Comparison of ENCODE assay signal across 24 mouse cellular contexts in the genomic region with DNA sequence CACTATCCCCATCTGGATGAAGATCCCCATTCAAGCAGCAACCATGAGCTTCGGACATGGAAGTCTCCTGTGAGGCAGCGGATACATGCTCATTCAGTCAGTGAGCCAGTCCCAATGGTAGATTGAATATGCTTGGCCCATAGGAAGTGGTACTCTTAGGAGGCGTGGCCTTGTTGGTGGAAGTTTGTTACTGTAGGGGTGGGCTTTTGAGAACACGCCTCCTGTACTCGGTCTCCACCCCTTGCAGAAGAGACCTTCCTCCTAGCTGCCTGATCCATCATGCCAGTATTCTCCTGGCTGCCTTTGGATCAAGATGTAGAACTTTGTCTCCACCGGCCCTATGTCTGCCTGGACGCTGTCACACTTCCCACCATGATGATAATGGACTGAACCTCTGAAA. TPM values are rescaled to one million over a fixed set of nuclear protein-coding genes. Genes with fewer than 3 reads are reported as not detected.
"Had no signal": no experiment of that assay in that cellular context is flagged by ENCODE, and none has a peak within 500 bp of the region (broad histone marks: within the 10 kb centered on the region; RNA-seq: fewer than 3 reads in every experiment).

No protein-coding gene starts in this region.

- H3K9ac ChIP-seq: liver, embryonic 13.5 days; neural tube, embryonic 12.5 days; neural tube, embryonic 15.5 days had no signal

- ATAC-seq: intestine, postnatal 0 days had no signal

- H3K27me3 ChIP-seq: liver, embryonic 13.5 days; neural tube, embryonic 12.5 days; neural tube, embryonic 15.5 days had no signal

- H3K27ac ChIP-seq: kidney, postnatal 0 days; layer of hippocampus, adult 2 months; liver, embryonic 13.5 days; neural tube, embryonic 12.5 days; neural tube, embryonic 15.5 days; stomach, postnatal 0 days had no signal

- DNase-seq: kidney, adult 2 months; kidney, postnatal 25 days; layer of hippocampus, adult 9-11 months; liver, embryonic 13.5 days; lung, adult 2 months; lung, postnatal 14 days; lung, postnatal 4 days; right cerebral cortex, adult 18-20 months; right cerebral cortex, postnatal 14 days; right cerebral cortex, postnatal 4 days; thymus, adult 18-20 months; thymus, postnatal 36 days had no signal

- H3K4me2 ChIP-seq: liver, embryonic 13.5 days; neural tube, embryonic 12.5 days; neural tube, embryonic 15.5 days had no signal

- H3K4me3 ChIP-seq: layer of hippocampus, adult 2 months; liver, embryonic 13.5 days; neural tube, embryonic 12.5 days; neural tube, embryonic 15.5 days had no signal

- H3K4me1 ChIP-seq: liver, embryonic 13.5 days had no signal

- H3K9me3 ChIP-seq: liver, embryonic 13.5 days; neural tube, embryonic 12.5 days; neural tube, embryonic 15.5 days had no signal

- H3K36me3 ChIP-seq: liver, embryonic 13.5 days; neural tube, embryonic 12.5 days; neural tube, embryonic 15.5 days had no signal

RNA-seq across cellular contexts. Expression of a gene that starts 55.3 kb away (rescaled TPM):
- total RNA-seq: liver, adult 2 months; megakaryocyte, adult 5-6 weeks had no signal
- polyA plus RNA-seq: intestine, postnatal 0 days; kidney, adult 2 months; large intestine, adult 2 months; liver, adult 2 months; liver, embryonic 13.5 days; liver, embryonic 16.5 days; lung, embryonic 16.5 days; stomach, embryonic 14.5 days; stomach, postnatal 0 days had no signal
